Mouse (Mus musculus): ENCODE results near the gene Slc7a4. TPM values are rescaled to one million over a fixed set of nuclear protein-coding genes. Genes with fewer than 3 reads are reported as not detected.
"Not testable (repeated sequence)": the region's sequence is repeated elsewhere in the genome, so short reads cannot be mapped to it uniquely, and the experiment has no call there.

Slc7a4 gene
- polyA plus RNA-seq (2015; fragmentation: Nextera tagmentation; extraction: Ambion mirVana), result 35.0 and 44.5 TPM in 2 replicates

GRCm38 (mm10) chr16:17583064-17583463, at the start of gene Slc7a4:
Slc7a4 (minus strand) TSS chr16:17583214.
- Histone ChIP-seq H3K36me3 (ENCODE audit: control insufficient read depth, insufficient read depth) (no peaks in the 10 kb centered on the region), H3K9me3 (ENCODE audit: control insufficient read depth, low read length) (no peaks in the 10 kb centered on the region), H3K9ac (replicated peaks; ENCODE audit: low read depth, low read length) (no peak within 1 kb of the TSS), H3K4me1 (replicated peaks; ENCODE audit: control insufficient read depth, insufficient read depth, low read length) (no peaks in the 10 kb centered on the region), H3K27me3 (replicated peaks; ENCODE audit: control insufficient read depth, insufficient read depth, low read length) (no peaks in the 10 kb centered on the region), H3K4me2 (ENCODE audit: low read length) (no peak within 1 kb of the TSS), H3K27ac (ENCODE audit: low read length) (no peak within 1 kb of the TSS), H3K4me3 (replicated peaks; ENCODE audit: low read length) (no peak within 1 kb of the TSS)
- WGBS, result 14% methylated on average over 8 of the region's 8 CpGs
- no peak for ATAC-seq

- Histone ChIP-seq H3K9me3 (ENCODE audit: control insufficient read depth, low read length) (no peaks in the 10 kb centered on the region), H3K4me3 (replicated peaks; ENCODE audit: low read length) (no peak overlapping the region), H3K4me1 (replicated peaks; ENCODE audit: control insufficient read depth, insufficient read depth, low read length) (no peaks in the 10 kb centered on the region), H3K27ac (ENCODE audit: low read length) (no peak overlapping the region), H3K4me2 (ENCODE audit: low read length) (no peak overlapping the region), H3K9ac (replicated peaks; ENCODE audit: low read depth, low read length) (no peak overlapping the region), H3K36me3 (ENCODE audit: control insufficient read depth, insufficient read depth) (peaks cover 31% of the 10 kb centered on the region), H3K27me3 (replicated peaks; ENCODE audit: control insufficient read depth, insufficient read depth, low read length) (no peaks in the 10 kb centered on the region)
- ATAC-seq, result no peak
- WGBS, result 89% methylated on average over 2 of the region's 2 CpGs
These were observed 49.6 kb upstream of the Slc7a4 start for GRCm38 (mm10) chr16:17632580-17632979.

- Histone ChIP-seq H3K36me3 (ENCODE audit: control insufficient read depth, insufficient read depth) (peaks cover 26% of the 10 kb centered on the region), H3K27ac (ENCODE audit: low read length) (no peak overlapping the region), H3K9me3 (ENCODE audit: control insufficient read depth, low read length) (no peaks in the 10 kb centered on the region), H3K9ac (replicated peaks; ENCODE audit: low read depth, low read length) (no peak overlapping the region), H3K27me3 (replicated peaks; ENCODE audit: control insufficient read depth, insufficient read depth, low read length) (no peaks in the 10 kb centered on the region), H3K4me3 (replicated peaks; ENCODE audit: low read length) (no peak overlapping the region), H3K4me2 (ENCODE audit: low read length) (no peak overlapping the region), H3K4me1 (replicated peaks; ENCODE audit: control insufficient read depth, insufficient read depth, low read length) (no peaks in the 10 kb centered on the region)
- no peak for ATAC-seq
- WGBS, result 98% methylated on average over 5 of the region's 5 CpGs
These were observed 43.2 kb upstream of the Slc7a4 start for GRCm38 (mm10) chr16:17626269-17626555.

- Histone ChIP-seq H3K27ac (ENCODE audit: low read length) (no peak overlapping the region), H3K36me3 (ENCODE audit: control insufficient read depth, insufficient read depth) (peaks cover 23% of the 10 kb centered on the region), H3K9ac (replicated peaks; ENCODE audit: low read depth, low read length) (no peak overlapping the region), H3K27me3 (replicated peaks; ENCODE audit: control insufficient read depth, insufficient read depth, low read length) (no peaks in the 10 kb centered on the region), H3K4me2 (ENCODE audit: low read length) (no peak overlapping the region), H3K9me3 (ENCODE audit: control insufficient read depth, low read length) (no peaks in the 10 kb centered on the region), H3K4me3 (replicated peaks; ENCODE audit: low read length) (no peak overlapping the region), H3K4me1 (replicated peaks; ENCODE audit: control insufficient read depth, insufficient read depth, low read length) (no peaks in the 10 kb centered on the region)
- peak; percentile 55; the same call in 1 of the 2 replicates for ATAC-seq
- 69% methylated on average over 8 of the region's 8 CpGs for WGBS
These were observed 42.7 kb upstream of the Slc7a4 start for GRCm38 (mm10) chr16:17625488-17626268.

GRCm38 (mm10) chr16:17621936-17622335, 38.9 kb upstream of the Slc7a4 start:
- ATAC-seq, result no peak
- WGBS, result 96% methylated on average over 1 of the region's 1 CpGs
- no peak overlapping the region for H3K4me3 ChIP-seq (replicated peaks; ENCODE audit: low read length)
- no peaks in the 10 kb centered on the region for H3K9me3 ChIP-seq (ENCODE audit: control insufficient read depth, low read length)
- no peak overlapping the region for H3K27ac ChIP-seq (ENCODE audit: low read length)
- peaks cover 6% of the 10 kb centered on the region for H3K36me3 ChIP-seq (ENCODE audit: control insufficient read depth, insufficient read depth)
- H3K4me2 ChIP-seq (ENCODE audit: low read length), result no peak overlapping the region
- no peak overlapping the region for H3K9ac ChIP-seq (replicated peaks; ENCODE audit: low read depth, low read length)
- H3K4me1 ChIP-seq (replicated peaks; ENCODE audit: control insufficient read depth, insufficient read depth, low read length), result peaks cover 15% of the 10 kb centered on the region
- H3K27me3 ChIP-seq (replicated peaks; ENCODE audit: control insufficient read depth, insufficient read depth, low read length), result no peaks in the 10 kb centered on the region

GRCm38 (mm10) chr16:17619198-17620105, 36.4 kb upstream of the Slc7a4 start, which contains the start of gene Smpd4:
Smpd4 (plus strand) TSS chr16:17619354.
- peak; percentile 84 for ATAC-seq
- Histone ChIP-seq H3K9ac (replicated peaks; ENCODE audit: low read depth, low read length) (peak within 1 kb of the TSS; percentile 83), H3K36me3 (ENCODE audit: control insufficient read depth, insufficient read depth) (0 out of 2 replicates have a peak, but pooled peaks cover 3% of the 10 kb centered on the region), H3K4me1 (replicated peaks; ENCODE audit: control insufficient read depth, insufficient read depth, low read length) (peaks cover 15% of the 10 kb centered on the region), H3K27ac (ENCODE audit: low read length) (no peak within 1 kb of the TSS), H3K9me3 (ENCODE audit: control insufficient read depth, low read length) (no peaks in the 10 kb centered on the region), H3K4me3 (replicated peaks; ENCODE audit: low read length) (peak within 1 kb of the TSS; percentile 84), H3K4me2 (ENCODE audit: low read length) (peak within 1 kb of the TSS; percentile 89), H3K27me3 (replicated peaks; ENCODE audit: control insufficient read depth, insufficient read depth, low read length) (no peaks in the 10 kb centered on the region)
- 2% methylated on average over 60 of the region's 60 CpGs for WGBS

GRCm38 (mm10) chr16:17617922-17618565, 35.0 kb upstream of the Slc7a4 start:
- ATAC-seq, result peak; percentile 45; the same call in 1 of the 2 replicates
- Histone ChIP-seq H3K9ac (replicated peaks; ENCODE audit: low read depth, low read length) (no peak overlapping the region), H3K4me3 (replicated peaks; ENCODE audit: low read length) (no peak overlapping the region), H3K4me1 (replicated peaks; ENCODE audit: control insufficient read depth, insufficient read depth, low read length) (peaks cover 15% of the 10 kb centered on the region), H3K27me3 (replicated peaks; ENCODE audit: control insufficient read depth, insufficient read depth, low read length) (no peaks in the 10 kb centered on the region), H3K36me3 (ENCODE audit: control insufficient read depth, insufficient read depth) (0 out of 2 replicates have a peak, but pooled peaks cover 3% of the 10 kb centered on the region), H3K4me2 (ENCODE audit: low read length) (no peak overlapping the region), H3K27ac (ENCODE audit: low read length) (no peak overlapping the region), H3K9me3 (ENCODE audit: control insufficient read depth, low read length) (no peaks in the 10 kb centered on the region)
- 18% methylated on average over 13 of the region's 13 CpGs for WGBS

- Histone ChIP-seq H3K36me3 (ENCODE audit: control insufficient read depth, insufficient read depth) (no peaks in the 10 kb centered on the region), H3K27me3 (replicated peaks; ENCODE audit: control insufficient read depth, insufficient read depth, low read length) (no peaks in the 10 kb centered on the region), H3K4me2 (ENCODE audit: low read length) (no peak overlapping the region), H3K27ac (ENCODE audit: low read length) (no peak overlapping the region), H3K9me3 (ENCODE audit: control insufficient read depth, low read length) (no peaks in the 10 kb centered on the region), H3K4me3 (replicated peaks; ENCODE audit: low read length) (no peak overlapping the region), H3K9ac (replicated peaks; ENCODE audit: low read depth, low read length) (no peak overlapping the region), H3K4me1 (replicated peaks; ENCODE audit: control insufficient read depth, insufficient read depth, low read length) (peaks cover 15% of the 10 kb centered on the region)
- WGBS, result 88% methylated on average over 5 of the region's 5 CpGs
- ATAC-seq, result no peak
These were observed 33.2 kb upstream of the Slc7a4 start for GRCm38 (mm10) chr16:17616212-17616611.

GRCm38 (mm10) chr16:17614740-17615139, 31.7 kb upstream of the Slc7a4 start:
- not testable (repeated sequence) for H3K36me3 ChIP-seq (ENCODE audit: control insufficient read depth, insufficient read depth); H3K27me3 ChIP-seq (replicated peaks; ENCODE audit: control insufficient read depth, insufficient read depth, low read length); H3K4me2 ChIP-seq (ENCODE audit: low read length); H3K27ac ChIP-seq (ENCODE audit: low read length); H3K4me1 ChIP-seq (replicated peaks; ENCODE audit: control insufficient read depth, insufficient read depth, low read length); H3K9ac ChIP-seq (replicated peaks; ENCODE audit: low read depth, low read length); H3K4me3 ChIP-seq (replicated peaks; ENCODE audit: low read length); ATAC-seq; H3K9me3 ChIP-seq (ENCODE audit: control insufficient read depth, low read length)
- 89% methylated on average over 6 of the region's 6 CpGs for WGBS
